Mouse (Mus musculus) kidney, embryonic 15.5 days (tissue): Measurements from ENCODE around the gene Crk. TPM values are rescaled to one million over a fixed set of nuclear protein-coding genes. Genes with fewer than 3 reads are reported as not detected.
A peak's percentile ranks its signal among the peaks of the same experiment; 100 is the strongest.

Experiments used
- ATAC-seq: fragments of 200-750 bp; cut with Nextera tagmentation; replicated peaks from 2 replicates; pipeline ENCODE4 v1.8.0; 2017; ENCODE audit warnings: moderate TSS enrichment; ENCODE audit not compliant: low FRiP score
- H3K27ac ChIP-seq: fragments of 300-500 bp; sonication (generic); 2 replicates; pipeline ENCODE4 v1.5.1; 2015; ENCODE audit warnings: mild to moderate bottlenecking, inconsistent platforms
- H3K27me3 ChIP-seq: fragments of 300-500 bp; sonication (generic); 2 replicates; pipeline ENCODE4 v1.6.1; 2015; ENCODE audit warnings: inconsistent platforms
- H3K36me3 ChIP-seq: fragments of 300-500 bp; sonication (generic); 2 replicates; pipeline ENCODE4 v1.6.1; 2015; ENCODE audit warnings: inconsistent platforms
- H3K4me1 ChIP-seq: fragments of 300-500 bp; sonication (generic); 2 replicates; pipeline ENCODE4 v1.6.1; 2015; ENCODE audit warnings: inconsistent platforms
- H3K4me2 ChIP-seq: fragments of 300-500 bp; sonication (generic); 2 replicates; pipeline ENCODE4 v1.6.1; 2015; ENCODE audit warnings: moderate library complexity, mild to moderate bottlenecking, inconsistent platforms
- H3K4me3 ChIP-seq: fragments of 300-500 bp; sonication (generic); replicated peaks from 2 replicates; pipeline ENCODE4 v1.5.1; 2015; ENCODE audit warnings: mild to moderate bottlenecking, inconsistent platforms
- H3K9ac ChIP-seq: fragments of 300-500 bp; sonication (generic); 2 replicates; pipeline ENCODE4 v1.6.1; 2015; ENCODE audit warnings: mild to moderate bottlenecking, inconsistent platforms
- H3K9me3 ChIP-seq: fragments of 300-500 bp; sonication (generic); replicated peaks from 2 replicates; pipeline ENCODE4 v1.6.1; 2016; ENCODE audit warnings: inconsistent platforms
- WGBS: fragments of 180-500 bp; shearing (Covaris S2); methylation state at CpG from one replicate; pipeline ENCODE4 v1.1.7; 2015; ENCODE audit warnings: mixed read lengths; 5-methylcytosine and 5-hydroxymethylcytosine counted together
- polyA plus RNA-seq: library from polyadenylated mRNA; unstranded; fragments of >200 nt; fragmentation: Nextera tagmentation; extraction: Ambion mirVana; gene quantifications from 2 replicates; pipeline ENCODE4 v1.2.1, GENCODE M21; 2015

Crk gene
- polyA plus RNA-seq, 1 experiment from 2014 or later: 119 TPM

DNA sequence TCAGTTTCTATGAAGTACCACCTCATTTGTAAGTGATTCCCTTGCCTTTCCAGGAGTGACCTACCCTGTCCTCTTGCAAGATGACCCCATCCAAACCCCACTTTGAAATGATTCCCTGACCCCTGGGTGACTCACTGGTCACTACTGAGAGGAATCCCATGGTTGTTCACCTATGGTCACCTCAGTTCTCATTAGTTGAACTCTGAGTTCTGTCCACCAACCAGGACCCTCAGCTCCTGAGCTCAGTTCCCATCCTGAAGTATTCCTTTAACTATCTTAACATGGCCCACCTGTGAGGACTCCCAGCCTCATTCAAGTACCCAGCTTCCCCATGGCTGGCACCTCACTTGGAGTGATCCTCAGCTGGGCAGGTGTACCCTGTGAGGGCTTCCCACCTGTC, 21.2 kb upstream of the Crk start:
- H3K4me3 ChIP-seq: no peak overlapping the region
- H3K9me3 ChIP-seq: no peaks in the 10 kb centered on the region
- no peak overlapping the region for H3K9ac ChIP-seq
- peaks cover 52% of the 10 kb centered on the region for H3K36me3 ChIP-seq
- H3K27me3 ChIP-seq: no peaks in the 10 kb centered on the region
- no peak overlapping the region for H3K27ac ChIP-seq
- ATAC-seq: no peak
- H3K4me1 ChIP-seq: peaks cover 46% of the 10 kb centered on the region
- H3K4me2 ChIP-seq: no peak overlapping the region

DNA sequence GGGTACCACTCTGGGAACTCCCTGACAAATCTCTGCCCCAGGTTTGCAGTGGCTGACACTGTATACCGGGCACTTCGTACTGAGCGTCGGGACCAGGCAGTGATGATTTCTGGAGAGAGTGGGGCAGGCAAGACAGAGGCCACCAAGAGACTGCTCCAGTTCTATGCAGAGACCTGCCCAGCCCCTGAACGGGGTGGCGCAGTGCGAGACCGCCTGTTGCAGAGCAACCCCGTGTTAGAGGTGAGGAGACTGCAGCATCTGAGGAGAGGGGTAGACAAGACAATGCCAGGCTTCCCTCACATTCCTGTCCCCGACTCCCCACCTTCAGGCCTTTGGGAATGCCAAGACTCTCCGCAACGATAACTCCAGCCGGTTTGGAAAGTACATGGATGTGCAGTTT, 20.7 kb upstream of the Crk start:
- Histone ChIP-seq H3K27ac (no peak overlapping the region), H3K9ac (no peak overlapping the region), H3K4me2 (no peak overlapping the region), H3K4me1 (peaks cover 41% of the 10 kb centered on the region), H3K9me3 (no peaks in the 10 kb centered on the region), H3K27me3 (no peaks in the 10 kb centered on the region), H3K36me3 (peaks cover 55% of the 10 kb centered on the region), H3K4me3 (no peak overlapping the region)
- 94% methylated on average over 13 of the region's 13 CpGs for WGBS
- ATAC-seq: no peak

DNA sequence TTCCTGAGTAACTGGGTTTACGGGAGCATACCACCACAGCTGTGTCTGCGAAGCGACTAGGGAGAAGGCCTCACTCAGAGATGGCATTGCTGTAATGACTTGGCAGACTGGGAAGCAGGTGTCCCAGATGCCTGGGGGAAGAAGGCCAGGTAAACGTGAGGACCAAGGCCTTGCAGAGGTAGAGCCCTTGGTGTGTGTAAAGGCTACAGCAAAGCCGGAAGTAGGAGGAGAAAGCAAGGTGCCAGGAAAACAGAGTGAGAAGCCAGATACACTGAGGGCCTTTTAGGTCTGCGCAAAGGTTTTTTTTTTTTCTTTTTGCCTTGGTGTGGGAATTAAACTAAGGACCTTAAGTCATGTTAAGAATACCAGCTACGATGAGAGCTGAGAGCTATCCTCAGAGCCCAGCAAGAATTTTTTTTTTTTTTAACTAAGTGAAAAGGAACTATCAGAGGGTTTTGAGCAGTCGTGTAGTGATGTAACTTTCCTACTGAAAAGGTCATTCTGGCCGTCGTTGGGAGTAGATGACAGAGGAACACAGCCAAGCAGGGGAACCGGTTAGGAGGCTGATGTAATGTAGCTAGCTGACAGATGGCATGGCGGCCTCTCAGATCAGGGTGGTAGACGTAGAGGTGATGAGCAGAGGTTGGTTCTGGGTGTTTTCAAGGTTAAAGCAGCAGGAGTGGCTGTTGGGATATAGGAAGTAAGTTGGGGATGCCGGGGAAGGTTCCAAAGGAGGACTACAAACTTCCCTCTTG, 19.9 kb upstream of the Crk start:
- no peaks in the 10 kb centered on the region for H3K27me3 ChIP-seq
- WGBS: 78% methylated on average over 14 of the region's 14 CpGs
- ATAC-seq: no peak

DNA sequence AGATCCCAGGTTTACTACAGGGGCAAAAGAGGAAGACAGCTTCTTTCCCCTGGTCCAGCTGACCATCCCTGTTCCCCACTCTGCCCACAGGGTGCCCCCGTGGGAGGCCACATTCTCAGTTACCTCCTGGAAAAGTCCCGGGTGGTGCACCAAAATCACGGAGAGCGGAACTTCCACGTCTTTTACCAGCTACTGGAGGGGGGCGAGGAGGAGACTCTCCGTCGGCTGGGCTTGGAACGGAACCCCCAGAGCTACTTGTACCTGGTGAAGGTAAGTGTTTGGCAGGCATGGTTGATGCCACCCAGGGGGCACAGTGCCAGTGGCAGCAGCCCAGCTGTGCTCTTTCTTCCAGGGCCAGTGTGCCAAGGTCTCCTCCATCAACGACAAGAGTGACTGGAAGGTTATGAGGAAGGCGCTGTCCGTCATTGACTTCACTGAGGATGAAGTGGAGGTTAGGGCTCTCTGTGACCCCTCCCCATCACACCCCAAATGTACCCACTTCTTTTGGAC, 18.9 kb upstream of the Crk start:
- Histone ChIP-seq H3K4me2 (no peak overlapping the region), H3K36me3 (peaks cover 65% of the 10 kb centered on the region), H3K27ac (no peak overlapping the region), H3K9ac (no peak overlapping the region), H3K9me3 (no peaks in the 10 kb centered on the region), H3K4me3 (no peak overlapping the region), H3K4me1 (peaks cover 23% of the 10 kb centered on the region), H3K27me3 (no peaks in the 10 kb centered on the region)
- WGBS: 91% methylated on average over 12 of the region's 12 CpGs
- ATAC-seq: no peak

More for the DNA sequence above, 19.9 kb upstream of the Crk start:
- no peaks in the 10 kb centered on the region for H3K9me3 ChIP-seq
- H3K9ac ChIP-seq: no peak overlapping the region
- peaks cover 58% of the 10 kb centered on the region for H3K36me3 ChIP-seq
- no peak overlapping the region for H3K4me2 ChIP-seq
- peaks cover 33% of the 10 kb centered on the region for H3K4me1 ChIP-seq
- H3K27ac ChIP-seq: no peak overlapping the region
- no peak overlapping the region for H3K4me3 ChIP-seq

DNA sequence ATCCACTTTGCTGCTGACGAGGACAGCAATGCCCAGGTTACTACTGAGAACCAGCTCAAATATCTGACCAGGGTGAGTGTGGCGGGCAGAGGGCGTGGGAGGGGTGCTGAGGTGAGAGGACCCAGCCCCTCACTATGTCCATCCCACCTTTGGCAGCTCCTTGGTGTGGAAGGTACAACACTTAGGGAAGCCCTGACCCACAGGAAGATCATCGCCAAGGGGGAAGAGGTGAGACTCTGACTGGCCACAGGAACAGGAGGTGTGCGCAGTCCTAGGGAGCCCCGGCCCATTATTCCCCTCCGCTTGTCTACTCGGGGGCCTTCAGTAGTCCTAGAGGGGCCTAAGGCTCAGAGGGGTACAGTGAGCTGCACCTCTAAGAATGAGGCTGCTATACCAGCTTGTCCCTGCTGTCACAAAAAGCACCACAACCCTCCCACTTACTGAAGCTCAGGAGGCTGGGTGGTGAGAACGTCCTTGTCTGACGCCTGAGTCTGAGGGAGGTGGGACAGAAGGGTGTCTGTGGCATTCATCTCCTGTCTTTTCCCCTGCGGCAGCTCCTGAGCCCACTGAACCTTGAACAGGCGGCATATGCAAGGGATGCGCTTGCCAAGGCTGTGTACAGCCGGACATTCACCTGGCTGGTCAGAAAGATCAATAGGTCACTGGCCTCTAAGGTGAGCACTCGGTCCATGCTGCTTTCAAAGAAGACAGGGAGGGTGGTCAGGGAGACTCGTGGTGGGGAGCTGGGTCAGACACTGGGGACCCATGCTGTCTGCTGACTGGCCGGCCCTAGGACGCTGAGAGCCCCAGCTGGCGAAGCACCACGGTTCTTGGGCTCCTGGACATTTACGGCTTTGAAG, 17.9 kb upstream of the Crk start:
- 87% methylated on average over 21 of the region's 21 CpGs for WGBS
- Histone ChIP-seq H3K36me3 (peaks cover 75% of the 10 kb centered on the region), H3K4me3 (no peak overlapping the region), H3K9ac (no peak overlapping the region), H3K4me2 (no peak overlapping the region), H3K9me3 (no peaks in the 10 kb centered on the region), H3K27me3 (no peaks in the 10 kb centered on the region), H3K4me1 (peaks cover 13% of the 10 kb centered on the region), H3K27ac (no peak overlapping the region)
- no peak for ATAC-seq

DNA sequence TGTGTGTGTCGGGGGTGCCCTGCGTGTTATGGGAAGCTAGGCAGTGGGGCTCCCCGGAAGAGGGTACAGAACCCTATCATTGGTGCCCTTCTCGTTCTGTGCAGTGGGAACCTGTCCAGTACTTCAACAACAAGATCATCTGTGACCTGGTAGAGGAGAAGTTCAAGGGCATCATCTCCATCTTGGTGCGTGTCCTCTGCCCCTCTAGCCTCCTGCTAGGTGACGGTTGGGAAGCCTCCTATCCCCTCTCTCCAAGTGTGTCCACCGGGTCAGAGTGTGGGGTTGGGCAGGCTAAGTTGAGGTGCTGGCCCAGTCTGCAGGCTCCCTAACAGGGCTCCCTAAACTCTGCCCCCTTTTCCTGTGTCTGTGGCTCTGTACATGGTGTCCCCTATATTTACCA, 16.9 kb upstream of the Crk start:
- ATAC-seq: no peak
- Histone ChIP-seq H3K9ac (no peak overlapping the region), H3K4me2 (no peak overlapping the region), H3K27ac (no peak overlapping the region), H3K4me3 (no peak overlapping the region), H3K36me3 (peaks cover 85% of the 10 kb centered on the region), H3K27me3 (no peaks in the 10 kb centered on the region), H3K9me3 (no peaks in the 10 kb centered on the region), H3K4me1 (peaks cover 3% of the 10 kb centered on the region; the same call in 1 of the 2 replicates)
- 89% methylated on average over 7 of the region's 7 CpGs for WGBS

DNA sequence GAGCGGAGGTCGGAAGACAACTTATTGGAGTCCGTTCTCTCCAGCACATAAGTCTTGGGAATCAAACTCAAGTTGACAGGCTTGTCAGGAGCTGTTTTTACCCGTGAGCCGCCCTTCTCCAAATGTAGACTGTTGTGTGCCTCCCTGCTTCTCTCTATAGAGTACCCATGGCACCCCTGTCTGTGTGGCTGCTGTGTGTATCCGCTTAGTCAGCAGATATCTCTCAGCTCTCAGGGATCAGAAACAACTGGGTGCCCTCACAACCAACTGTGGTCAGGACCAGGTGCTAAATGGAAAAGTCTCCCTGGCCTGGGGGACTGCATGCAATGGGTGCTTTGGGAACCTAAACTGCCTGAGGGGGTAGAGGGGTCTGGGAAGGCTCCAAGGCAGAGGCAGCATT, 12.8 kb upstream of the Crk start:
- Histone ChIP-seq H3K4me2 (no peak overlapping the region), H3K4me1 (no peaks in the 10 kb centered on the region), H3K9ac (no peak overlapping the region), H3K27ac (no peak overlapping the region), H3K4me3 (no peak overlapping the region), H3K27me3 (no peaks in the 10 kb centered on the region), H3K36me3 (peaks cover 88% of the 10 kb centered on the region), H3K9me3 (no peaks in the 10 kb centered on the region)
- 94% methylated on average over 6 of the region's 6 CpGs for WGBS
- ATAC-seq: no peak

DNA sequence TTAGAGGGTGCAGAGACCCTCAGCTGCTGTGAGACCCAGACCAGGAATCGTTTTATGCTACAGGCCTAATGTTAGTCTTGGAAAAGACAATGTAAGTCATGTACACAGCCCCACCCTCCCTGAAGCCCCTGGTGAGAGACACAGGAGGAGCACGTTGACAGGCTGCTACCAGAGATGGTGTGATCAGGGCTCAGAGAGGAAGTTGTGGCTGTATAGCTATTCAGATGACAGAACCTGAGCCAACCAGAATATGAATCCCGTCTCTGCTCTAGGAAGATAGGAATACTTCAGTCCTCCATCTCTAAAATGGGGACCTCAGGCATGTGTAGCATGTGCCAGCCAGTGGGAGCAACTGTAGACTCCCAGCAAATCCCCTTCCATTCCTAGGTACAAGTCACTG, 10.4 kb upstream of the Crk start:
- 87% methylated on average over 3 of the region's 3 CpGs for WGBS
- H3K36me3 ChIP-seq: peaks cover 90% of the 10 kb centered on the region
- no peak overlapping the region for H3K9ac ChIP-seq
- H3K9me3 ChIP-seq: no peaks in the 10 kb centered on the region
- H3K4me2 ChIP-seq: no peak overlapping the region
- H3K4me3 ChIP-seq: no peak overlapping the region
- H3K27me3 ChIP-seq: no peaks in the 10 kb centered on the region
- no peak for ATAC-seq
- H3K27ac ChIP-seq: no peak overlapping the region
- no peaks in the 10 kb centered on the region for H3K4me1 ChIP-seq

DNA sequence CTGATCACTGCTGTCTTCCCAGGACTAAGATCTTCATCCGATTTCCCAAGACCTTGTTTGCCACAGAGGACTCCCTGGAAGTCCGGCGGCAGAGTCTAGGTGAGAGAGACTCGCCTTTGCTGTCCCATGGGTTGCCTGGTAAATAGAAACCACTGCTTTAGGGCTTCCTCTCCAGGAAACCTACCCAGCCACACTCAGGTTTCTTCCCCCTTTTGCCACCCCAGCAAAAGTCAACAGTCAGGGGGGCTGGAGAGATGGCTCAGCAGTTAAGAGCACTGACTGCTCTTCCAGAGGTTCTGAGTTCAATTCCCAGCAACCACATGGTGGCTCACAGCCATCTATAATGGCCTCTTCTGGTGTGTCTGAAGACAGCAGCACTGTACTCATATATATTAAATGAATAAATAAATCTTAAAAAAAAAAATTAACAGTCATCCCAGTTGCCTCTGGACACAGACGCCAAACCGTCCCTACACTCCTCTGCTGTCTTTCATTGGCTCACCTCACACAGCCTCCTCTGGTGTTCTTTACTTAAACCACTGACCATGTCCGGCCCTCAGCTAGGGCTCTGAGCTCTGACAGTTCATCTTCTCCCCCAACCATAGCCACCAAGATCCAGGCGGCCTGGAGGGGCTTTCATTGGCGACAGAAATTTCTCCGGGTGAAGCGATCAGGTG, 9.7 kb upstream of the Crk start:
- 83% methylated on average over 11 of the region's 11 CpGs for WGBS
- Histone ChIP-seq H3K36me3 (peaks cover 90% of the 10 kb centered on the region), H3K4me2 (no peak overlapping the region), H3K27ac (no peak overlapping the region), H3K9me3 (no peaks in the 10 kb centered on the region), H3K27me3 (no peaks in the 10 kb centered on the region), H3K4me3 (no peak overlapping the region), H3K9ac (no peak overlapping the region), H3K4me1 (no peaks in the 10 kb centered on the region)
- ATAC-seq: no peak

DNA sequence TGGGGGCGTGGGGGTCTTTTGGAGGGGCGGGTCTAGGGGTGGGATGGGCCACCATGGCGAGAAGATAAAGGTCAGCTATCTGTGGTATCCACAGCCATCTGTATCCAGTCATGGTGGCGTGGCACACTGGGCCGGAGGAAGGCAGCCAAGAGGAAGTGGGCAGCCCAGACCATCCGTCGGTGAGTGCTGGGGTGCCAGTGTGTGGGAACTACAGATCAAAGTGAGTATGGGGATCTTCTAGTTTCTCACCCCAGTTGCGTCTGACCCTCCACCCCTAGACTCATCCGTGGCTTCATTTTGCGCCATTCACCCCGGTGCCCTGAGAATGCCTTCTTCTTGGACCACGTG, 9.2 kb upstream of the Crk start:
- no peak for ATAC-seq
- 89% methylated on average over 12 of the region's 12 CpGs for WGBS
- H3K27ac ChIP-seq: no peak overlapping the region

DNA sequence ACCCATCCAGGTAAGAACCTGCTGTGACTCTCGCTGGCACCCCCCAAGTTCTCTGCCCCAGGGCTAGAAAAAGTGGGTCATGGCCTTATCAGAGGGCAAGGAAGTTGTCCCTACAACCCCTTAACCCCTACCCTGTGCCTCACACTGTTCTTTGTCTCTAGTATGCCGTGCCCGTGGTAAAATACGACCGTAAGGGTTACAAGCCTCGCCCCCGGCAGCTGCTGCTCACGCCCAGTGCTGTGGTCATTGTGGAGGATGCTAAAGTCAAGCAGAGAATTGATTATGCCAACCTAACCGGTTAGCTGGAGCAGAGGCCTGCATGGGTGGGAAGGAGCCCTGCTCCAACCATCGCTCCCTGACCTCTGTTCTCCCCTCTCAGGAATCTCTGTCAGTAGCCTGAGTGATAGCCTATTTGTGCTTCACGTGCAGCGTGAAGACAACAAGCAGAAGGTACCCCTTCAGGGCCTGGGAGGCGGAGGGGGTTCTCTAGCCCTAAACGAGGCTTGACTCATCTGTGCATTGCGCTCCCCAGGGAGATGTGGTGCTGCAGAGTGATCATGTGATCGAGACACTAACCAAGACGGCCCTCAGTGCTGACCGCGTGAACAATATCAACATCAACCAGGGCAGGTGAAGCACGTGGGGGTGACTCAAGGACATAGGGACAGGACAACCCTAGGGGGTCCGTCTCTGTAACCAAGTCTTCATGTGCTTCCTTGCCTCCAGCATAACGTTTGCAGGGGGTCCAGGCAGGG, 7.5 kb upstream of the Crk start:
- H3K36me3 ChIP-seq: peaks cover 70% of the 10 kb centered on the region
- no peak overlapping the region for H3K4me2 ChIP-seq
- H3K27ac ChIP-seq: no peak overlapping the region
- 0 out of 2 replicates have a peak, but pooled peaks have one; percentile 29 for ATAC-seq
- H3K4me1 ChIP-seq: no peaks in the 10 kb centered on the region
- H3K27me3 ChIP-seq: no peaks in the 10 kb centered on the region
- no peak overlapping the region for H3K9ac ChIP-seq
- H3K4me3 ChIP-seq: no peak overlapping the region
- 72% methylated on average over 22 of the region's 22 CpGs for WGBS
- H3K9me3 ChIP-seq: no peaks in the 10 kb centered on the region

More for the DNA sequence above, 9.2 kb upstream of the Crk start:
- no peak overlapping the region for H3K9ac ChIP-seq
- no peaks in the 10 kb centered on the region for H3K9me3 ChIP-seq
- H3K4me1 ChIP-seq: no peaks in the 10 kb centered on the region
- H3K4me3 ChIP-seq: no peak overlapping the region
- no peaks in the 10 kb centered on the region for H3K27me3 ChIP-seq
- H3K36me3 ChIP-seq: peaks cover 86% of the 10 kb centered on the region
- H3K4me2 ChIP-seq: no peak overlapping the region
